Mouse (Mus musculus) CD4-positive naive resting alpha-beta T cell, adult 57 days (primary cell): Measurements from ENCODE around the gene Strip2. TPM values are rescaled to one million over a fixed set of nuclear protein-coding genes. Genes with fewer than 3 reads are reported as not detected.

Experiments used
- total RNA-seq: library from RNA; stranded (reverse); gene quantifications from one replicate; pipeline ENCODE4 v1.2.4, GENCODE M21; 2023

Strip2 gene
- not detected for total RNA-seq

DNA sequence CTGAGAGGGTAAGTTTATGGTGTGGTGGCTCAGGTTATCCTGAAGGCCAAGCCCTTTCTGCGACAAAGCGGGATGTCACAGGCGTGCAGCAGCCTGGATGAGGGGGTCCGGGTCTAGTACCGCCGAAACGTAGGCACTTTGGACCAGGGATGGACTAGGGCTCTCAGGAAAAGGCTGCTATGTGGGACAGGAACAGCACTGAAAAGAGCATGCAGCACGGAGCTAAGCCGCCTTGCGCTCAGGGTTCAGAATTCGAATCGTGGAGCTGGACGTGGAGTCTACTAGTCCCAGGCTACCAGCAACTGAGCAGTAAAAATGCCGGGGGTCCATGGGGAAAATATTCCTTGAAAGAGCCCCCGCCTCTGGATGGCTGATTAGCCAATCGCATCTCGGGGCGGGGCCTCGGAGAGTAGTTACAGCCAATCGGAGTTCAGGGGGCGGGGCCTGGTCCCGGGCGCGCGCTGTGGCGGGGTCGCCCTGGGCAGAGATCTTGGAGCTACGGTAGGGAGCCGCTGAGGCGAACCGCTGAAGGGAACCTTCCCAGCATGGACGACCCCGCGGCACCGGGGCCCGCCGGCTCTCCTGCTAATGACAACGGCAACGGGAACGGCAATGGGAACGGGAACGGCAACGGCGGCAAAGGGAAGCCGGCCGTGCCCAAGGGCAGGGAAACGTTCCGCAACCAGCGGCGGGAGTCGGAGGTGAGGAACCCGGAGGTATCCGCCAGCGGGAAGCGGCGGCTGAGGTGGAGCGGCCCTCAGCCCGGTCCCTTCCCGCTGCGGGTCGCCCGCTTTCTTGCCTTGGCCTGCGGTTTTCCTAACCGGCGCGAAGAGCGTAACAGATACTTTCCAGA, at the start of gene Strip2:
TSS of gene Strip2 (plus strand) at position 483 of the 853 bp plus-strand sequence.

Other genes with a start within 250 kb of the Strip2 start
- 0.59 TPM for gene Tspan33, start 222.8 kb upstream of the Strip2 start, total RNA-seq
- gene Smo, start 181.5 kb upstream of the Strip2 start, total RNA-seq: 1.8 TPM
- gene Ahcyl2, start 149.0 kb upstream of the Strip2 start, total RNA-seq: 81.4 TPM
- 76.4 TPM for gene Nrf1, start 131.0 kb downstream of the Strip2 start, total RNA-seq